Mouse (Mus musculus) spleen, postnatal 4 days (tissue): ENCODE results near the gene Gm21797.
"Not testable (repeated sequence)": the region's sequence is repeated elsewhere in the genome, so short reads cannot be mapped to it uniquely, and the experiment has no call there.

Experiments
- DNase-seq, 2 experiments: peaks; one replicate each; pipeline ENCODE4 v3.0.0; 2022; ENCODE audit warnings: low spot score in 2 of 2

The Gm21797 gene

DNA sequence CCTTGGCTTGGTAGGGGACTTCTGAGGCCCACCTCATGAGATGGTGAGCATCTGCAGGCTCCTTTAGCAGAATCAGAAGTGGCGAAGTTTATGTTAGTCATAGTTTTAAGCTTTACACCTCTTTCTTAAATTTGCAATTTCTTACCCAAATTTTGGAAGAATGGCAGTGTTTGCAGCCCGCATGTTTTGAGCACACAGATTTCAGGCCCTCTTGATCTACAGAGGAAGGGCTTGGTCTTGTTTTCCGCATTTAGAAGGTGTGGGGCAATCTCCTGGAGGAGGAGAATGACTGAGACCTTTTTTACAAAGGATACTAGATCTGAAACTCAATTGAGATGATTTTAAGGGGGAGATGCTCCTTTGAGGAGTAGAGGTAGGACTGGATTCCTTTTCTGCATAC lies at the start of gene Gm21797:
TSS of gene Gm21797 (minus strand) at position 101 of the 400 bp plus-strand sequence.
- not testable (repeated sequence) for DNase-seq

DNA sequence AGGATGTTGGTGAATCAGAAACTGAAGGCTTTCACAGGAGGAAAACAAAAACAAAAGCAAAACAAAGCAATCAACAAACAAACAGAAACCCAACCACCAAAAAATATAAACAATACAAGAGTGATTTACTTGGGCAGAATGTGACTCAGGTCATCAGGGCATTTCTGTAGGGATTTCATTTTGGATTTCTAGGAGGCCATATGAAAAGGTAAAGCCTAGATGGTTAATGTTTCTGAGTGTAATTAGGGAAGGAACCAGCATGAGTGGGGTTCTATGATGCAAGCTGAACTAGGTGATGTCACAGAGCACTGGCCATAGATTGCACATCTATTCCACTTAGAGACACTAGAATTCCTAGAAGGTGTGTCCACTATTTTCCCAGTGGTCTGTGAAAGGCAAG lies 29.0 kb upstream of the Gm21797 start, which contains the start of gene Gm20795:
TSS of gene Gm20795 (plus strand) at position 301 of the 400 bp plus-strand sequence.
- DNase-seq = not testable (repeated sequence)
